Mouse (Mus musculus): ENCODE data around the gene Esr1. TPM values are rescaled to one million over a fixed set of nuclear protein-coding genes. Genes with fewer than 3 reads are reported as not detected.

Esr1 gene
- polyA plus RNA-seq, 1 experiment from 2014 or later: 0.68 TPM

DNA sequence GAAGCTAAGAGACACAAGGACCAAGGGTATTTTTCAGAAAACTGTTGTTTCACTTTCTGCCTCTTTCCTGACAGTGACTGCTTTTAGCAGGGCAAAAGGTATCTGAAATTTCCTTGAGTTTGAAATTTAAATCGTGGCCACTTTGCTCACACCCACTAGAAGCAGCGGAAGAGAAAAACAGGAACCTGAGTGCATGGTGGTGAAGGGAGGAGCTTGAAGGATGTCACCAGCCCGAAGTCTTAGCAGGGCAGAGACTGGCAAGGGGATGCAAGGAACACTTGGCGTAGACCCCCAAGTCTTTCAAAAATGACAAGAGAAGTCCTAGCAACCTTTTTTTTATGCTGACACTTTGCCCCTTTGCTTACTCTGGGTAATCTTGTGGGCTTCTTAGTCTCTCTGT, 299.1 kb downstream of the Esr1 start:
- ATAC-seq (ENCODE audit: insufficient number of reproducible peaks, insufficient read depth, low FRiP score, low read depth): no peak
- Histone ChIP-seq H3K9me3 (ENCODE audit: control insufficient read depth, low read depth, low read length) (no peaks in the 10 kb centered on the region), H3K4me3 (ENCODE audit: low read depth, low read length) (no peak overlapping the region), H3K4me1 (ENCODE audit: control insufficient read depth, insufficient read depth, low read length) (no peaks in the 10 kb centered on the region), H3K9ac (replicated peaks; ENCODE audit: low read depth, low read length) (no peak overlapping the region), H3K36me3 (ENCODE audit: control insufficient read depth, insufficient read depth, low read length) (no peaks in the 10 kb centered on the region), H3K4me2 (replicated peaks; ENCODE audit: low read depth, low read length) (no peak overlapping the region), H3K27ac (ENCODE audit: low read length) (no peak overlapping the region), H3K27me3 (ENCODE audit: control insufficient read depth, insufficient read depth, low read length) (no peaks in the 10 kb centered on the region)
- 86% methylated on average over 4 of the region's 4 CpGs for WGBS

DNA sequence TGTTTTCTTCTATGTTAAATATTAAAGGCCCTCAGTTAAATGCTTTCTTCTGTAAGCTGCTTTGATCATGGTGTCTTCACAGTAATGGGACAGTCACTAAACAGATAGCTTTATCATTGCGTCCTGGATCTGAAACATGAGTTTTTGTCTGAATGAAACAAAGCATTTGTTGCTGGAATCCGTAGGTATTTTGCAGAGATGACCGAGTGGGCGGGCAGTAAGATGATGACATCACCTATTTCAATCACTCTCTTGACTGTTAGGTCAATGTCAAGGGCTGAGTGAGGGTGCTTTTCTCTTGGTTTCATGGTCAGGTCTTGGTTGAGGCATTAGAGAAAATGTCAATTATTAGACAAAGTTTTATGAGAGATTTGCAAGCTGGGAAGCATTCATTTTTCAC, 307.7 kb downstream of the Esr1 start:
- H3K9me3 ChIP-seq (ENCODE audit: control insufficient read depth, low read depth, low read length): no peaks in the 10 kb centered on the region
- no peaks in the 10 kb centered on the region for H3K36me3 ChIP-seq (ENCODE audit: control insufficient read depth, insufficient read depth, low read length)
- no peak overlapping the region for H3K4me3 ChIP-seq (ENCODE audit: low read depth, low read length)
- no peak overlapping the region for H3K27ac ChIP-seq (ENCODE audit: low read length)
- no peak overlapping the region for H3K4me2 ChIP-seq (replicated peaks; ENCODE audit: low read depth, low read length)
- no peak overlapping the region for H3K9ac ChIP-seq (replicated peaks; ENCODE audit: low read depth, low read length)
- no peak for ATAC-seq (ENCODE audit: insufficient number of reproducible peaks, insufficient read depth, low FRiP score, low read depth)
- no peaks in the 10 kb centered on the region for H3K27me3 ChIP-seq (ENCODE audit: control insufficient read depth, insufficient read depth, low read length)
- WGBS: 87% methylated on average over 4 of the region's 4 CpGs
- H3K4me1 ChIP-seq (ENCODE audit: control insufficient read depth, insufficient read depth, low read length): no peaks in the 10 kb centered on the region

DNA sequence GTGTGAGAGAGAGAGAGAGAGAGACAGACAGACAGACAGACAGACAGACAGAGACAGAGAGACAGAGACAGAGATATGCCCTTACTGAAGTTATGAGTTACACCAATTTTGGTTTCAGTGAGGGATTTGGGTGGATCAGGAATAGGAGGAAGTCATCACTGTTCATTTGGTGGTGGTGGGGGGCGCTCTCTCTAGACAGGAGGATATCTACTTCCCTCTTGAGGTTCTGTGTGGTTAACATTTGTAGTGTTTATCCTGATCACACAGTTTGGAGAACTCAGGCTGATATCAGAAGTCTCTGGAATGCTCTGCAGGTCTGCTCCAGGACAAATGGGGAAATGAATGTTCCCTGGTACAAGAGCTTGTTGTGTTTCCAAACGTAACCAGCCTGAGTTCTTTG, 312.2 kb downstream of the Esr1 start:
- WGBS: 64% methylated on average over 2 of the region's 2 CpGs
- no peak overlapping the region for H3K9ac ChIP-seq (replicated peaks; ENCODE audit: low read depth, low read length)
- H3K27ac ChIP-seq (ENCODE audit: low read length): no peak overlapping the region
- H3K9me3 ChIP-seq (ENCODE audit: control insufficient read depth, low read depth, low read length): no peaks in the 10 kb centered on the region
- no peaks in the 10 kb centered on the region for H3K4me1 ChIP-seq (ENCODE audit: control insufficient read depth, insufficient read depth, low read length)
- no peaks in the 10 kb centered on the region for H3K27me3 ChIP-seq (ENCODE audit: control insufficient read depth, insufficient read depth, low read length)
- no peaks in the 10 kb centered on the region for H3K36me3 ChIP-seq (ENCODE audit: control insufficient read depth, insufficient read depth, low read length)
- no peak overlapping the region for H3K4me3 ChIP-seq (ENCODE audit: low read depth, low read length)
- no peak overlapping the region for H3K4me2 ChIP-seq (replicated peaks; ENCODE audit: low read depth, low read length)
- ATAC-seq (ENCODE audit: insufficient number of reproducible peaks, insufficient read depth, low FRiP score, low read depth): no peak

- Histone ChIP-seq H3K9ac (replicated peaks; ENCODE audit: low read depth, low read length) (no peak overlapping the region), H3K27me3 (ENCODE audit: control insufficient read depth, insufficient read depth, low read length) (no peaks in the 10 kb centered on the region), H3K4me3 (ENCODE audit: low read depth, low read length) (no peak overlapping the region), H3K4me2 (replicated peaks; ENCODE audit: low read depth, low read length) (no peak overlapping the region), H3K9me3 (ENCODE audit: control insufficient read depth, low read depth, low read length) (no peaks in the 10 kb centered on the region), H3K4me1 (ENCODE audit: control insufficient read depth, insufficient read depth, low read length) (no peaks in the 10 kb centered on the region), H3K27ac (ENCODE audit: low read length) (no peak overlapping the region), H3K36me3 (ENCODE audit: control insufficient read depth, insufficient read depth, low read length) (no peaks in the 10 kb centered on the region)
- no peak for ATAC-seq (ENCODE audit: insufficient number of reproducible peaks, insufficient read depth, low FRiP score, low read depth)
- 77% methylated on average over 2 of the region's 2 CpGs for WGBS
Observed at GRCm38 (mm10) chr10:4924391-4924790, 313.0 kb downstream of the Esr1 start.

- Histone ChIP-seq H3K27ac (ENCODE audit: low read length) (no peak overlapping the region), H3K4me2 (replicated peaks; ENCODE audit: low read depth, low read length) (no peak overlapping the region), H3K9me3 (ENCODE audit: control insufficient read depth, low read depth, low read length) (no peaks in the 10 kb centered on the region), H3K9ac (replicated peaks; ENCODE audit: low read depth, low read length) (no peak overlapping the region), H3K27me3 (ENCODE audit: control insufficient read depth, insufficient read depth, low read length) (no peaks in the 10 kb centered on the region), H3K4me3 (ENCODE audit: low read depth, low read length) (no peak overlapping the region), H3K36me3 (ENCODE audit: control insufficient read depth, insufficient read depth, low read length) (no peaks in the 10 kb centered on the region), H3K4me1 (ENCODE audit: control insufficient read depth, insufficient read depth, low read length) (no peaks in the 10 kb centered on the region)
- 81% methylated on average over 5 of the region's 5 CpGs for WGBS
- ATAC-seq (ENCODE audit: insufficient number of reproducible peaks, insufficient read depth, low FRiP score, low read depth): no peak
Observed at GRCm38 (mm10) chr10:4943148-4943547, 331.8 kb downstream of the Esr1 start.

DNA sequence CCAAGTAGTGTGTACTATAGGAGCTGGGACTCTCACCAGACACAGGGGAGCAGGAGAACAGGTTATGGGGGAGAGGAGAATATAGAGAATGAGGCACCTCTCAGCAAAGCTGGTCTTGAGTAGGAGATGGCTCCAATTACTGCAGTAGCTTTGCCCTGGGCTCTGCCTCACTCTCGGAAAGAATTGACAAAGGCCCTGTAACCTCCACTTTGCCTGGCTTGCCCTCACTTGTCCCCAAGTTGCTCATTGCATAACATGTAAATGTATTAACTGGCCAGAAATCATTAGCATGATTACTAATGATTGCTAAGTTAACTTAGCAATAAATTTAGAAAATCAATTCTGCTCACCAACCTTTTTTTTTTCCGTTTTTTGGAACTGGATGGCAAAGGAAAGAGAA, 333.3 kb downstream of the Esr1 start:
- 65% methylated on average over 2 of the region's 2 CpGs for WGBS

DNA sequence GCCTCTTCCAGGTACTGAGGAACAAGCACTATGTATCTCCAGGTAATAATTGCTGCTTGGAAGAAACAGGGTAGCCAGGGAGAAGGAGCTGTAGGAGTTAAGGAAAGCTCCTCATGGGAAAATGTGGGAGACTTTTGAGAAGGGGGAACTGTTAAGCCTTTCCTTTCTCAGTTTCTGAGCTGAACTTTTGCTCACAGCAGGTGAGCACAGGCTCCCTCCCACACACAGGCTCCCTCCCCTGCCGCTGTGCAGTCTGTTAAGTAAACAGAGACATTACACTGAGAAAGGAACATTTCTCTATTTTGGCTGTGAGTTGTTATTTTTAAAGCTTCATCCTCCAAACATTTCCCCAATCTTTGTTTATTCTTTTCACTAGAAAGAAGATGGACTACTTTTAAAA, 354.4 kb downstream of the Esr1 start:
- no peak for ATAC-seq (ENCODE audit: insufficient number of reproducible peaks, insufficient read depth, low FRiP score, low read depth)

More for the DNA sequence above, 333.3 kb downstream of the Esr1 start:
- no peaks in the 10 kb centered on the region for H3K4me1 ChIP-seq (ENCODE audit: control insufficient read depth, insufficient read depth, low read length)
- no peak overlapping the region for H3K4me2 ChIP-seq (replicated peaks; ENCODE audit: low read depth, low read length)
- no peak for ATAC-seq (ENCODE audit: insufficient number of reproducible peaks, insufficient read depth, low FRiP score, low read depth)
- H3K4me3 ChIP-seq (ENCODE audit: low read depth, low read length): no peak overlapping the region
- H3K9ac ChIP-seq (replicated peaks; ENCODE audit: low read depth, low read length): no peak overlapping the region
- H3K36me3 ChIP-seq (ENCODE audit: control insufficient read depth, insufficient read depth, low read length): no peaks in the 10 kb centered on the region
- H3K9me3 ChIP-seq (ENCODE audit: control insufficient read depth, low read depth, low read length): no peaks in the 10 kb centered on the region
- H3K27me3 ChIP-seq (ENCODE audit: control insufficient read depth, insufficient read depth, low read length): no peaks in the 10 kb centered on the region
- no peak overlapping the region for H3K27ac ChIP-seq (ENCODE audit: low read length)

GRCm38 (mm10) chr10:4971156-4971555, 359.8 kb downstream of the Esr1 start:
- Histone ChIP-seq H3K9ac (replicated peaks; ENCODE audit: low read depth, low read length) (no peak overlapping the region), H3K36me3 (ENCODE audit: control insufficient read depth, insufficient read depth, low read length) (no peaks in the 10 kb centered on the region), H3K27ac (ENCODE audit: low read length) (no peak overlapping the region), H3K4me3 (ENCODE audit: low read depth, low read length) (no peak overlapping the region), H3K4me1 (ENCODE audit: control insufficient read depth, insufficient read depth, low read length) (no peaks in the 10 kb centered on the region), H3K27me3 (ENCODE audit: control insufficient read depth, insufficient read depth, low read length) (no peaks in the 10 kb centered on the region), H3K4me2 (replicated peaks; ENCODE audit: low read depth, low read length) (no peak overlapping the region), H3K9me3 (ENCODE audit: control insufficient read depth, low read depth, low read length) (no peaks in the 10 kb centered on the region)
- ATAC-seq (ENCODE audit: insufficient number of reproducible peaks, insufficient read depth, low FRiP score, low read depth): no peak
- 45% methylated on average over 7 of the region's 7 CpGs for WGBS

More for the DNA sequence above, 354.4 kb downstream of the Esr1 start:
- Histone ChIP-seq H3K36me3 (ENCODE audit: control insufficient read depth, insufficient read depth, low read length) (no peaks in the 10 kb centered on the region), H3K9ac (replicated peaks; ENCODE audit: low read depth, low read length) (no peak overlapping the region), H3K4me2 (replicated peaks; ENCODE audit: low read depth, low read length) (no peak overlapping the region), H3K27me3 (ENCODE audit: control insufficient read depth, insufficient read depth, low read length) (no peaks in the 10 kb centered on the region), H3K4me1 (ENCODE audit: control insufficient read depth, insufficient read depth, low read length) (no peaks in the 10 kb centered on the region), H3K27ac (ENCODE audit: low read length) (no peak overlapping the region), H3K4me3 (ENCODE audit: low read depth, low read length) (no peak overlapping the region), H3K9me3 (ENCODE audit: control insufficient read depth, low read depth, low read length) (no peaks in the 10 kb centered on the region)
- 7% methylated on average over 1 of the region's 1 CpGs for WGBS

DNA sequence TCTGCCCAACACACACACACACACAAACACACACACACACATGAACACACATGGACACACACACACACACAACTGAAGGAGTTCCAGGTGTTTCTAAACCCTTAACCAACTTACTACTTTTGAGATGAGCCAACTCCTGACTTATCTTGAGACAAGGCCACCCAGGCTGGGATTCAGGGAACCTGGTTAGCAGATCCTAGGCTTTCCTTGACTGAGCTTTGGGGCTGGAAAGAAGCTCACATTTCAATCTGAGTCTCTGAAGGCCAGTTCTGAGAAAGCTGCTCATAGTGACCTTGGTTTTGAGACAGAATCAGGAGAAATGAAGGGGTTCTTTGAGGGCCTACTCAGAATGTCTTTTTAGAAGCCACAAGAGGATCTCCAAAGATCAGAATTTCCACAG, 360.2 kb downstream of the Esr1 start:
- Histone ChIP-seq H3K4me3 (ENCODE audit: low read depth, low read length) (no peak overlapping the region), H3K9ac (replicated peaks; ENCODE audit: low read depth, low read length) (no peak overlapping the region), H3K4me1 (ENCODE audit: control insufficient read depth, insufficient read depth, low read length) (no peaks in the 10 kb centered on the region), H3K9me3 (ENCODE audit: control insufficient read depth, low read depth, low read length) (no peaks in the 10 kb centered on the region), H3K27me3 (ENCODE audit: control insufficient read depth, insufficient read depth, low read length) (no peaks in the 10 kb centered on the region), H3K4me2 (replicated peaks; ENCODE audit: low read depth, low read length) (no peak overlapping the region), H3K36me3 (ENCODE audit: control insufficient read depth, insufficient read depth, low read length) (no peaks in the 10 kb centered on the region), H3K27ac (ENCODE audit: low read length) (no peak overlapping the region)
- ATAC-seq (ENCODE audit: insufficient number of reproducible peaks, insufficient read depth, low FRiP score, low read depth): no peak

Data from stomach, embryonic 14.5 days (tissue).